Mouse (Mus musculus): ENCODE data around the gene Gm4027.
"Not testable (repeated sequence)": the region's sequence is repeated elsewhere in the genome, so short reads cannot be mapped to it uniquely, and the experiment has no call there.

Gene Gm4027

DNA sequence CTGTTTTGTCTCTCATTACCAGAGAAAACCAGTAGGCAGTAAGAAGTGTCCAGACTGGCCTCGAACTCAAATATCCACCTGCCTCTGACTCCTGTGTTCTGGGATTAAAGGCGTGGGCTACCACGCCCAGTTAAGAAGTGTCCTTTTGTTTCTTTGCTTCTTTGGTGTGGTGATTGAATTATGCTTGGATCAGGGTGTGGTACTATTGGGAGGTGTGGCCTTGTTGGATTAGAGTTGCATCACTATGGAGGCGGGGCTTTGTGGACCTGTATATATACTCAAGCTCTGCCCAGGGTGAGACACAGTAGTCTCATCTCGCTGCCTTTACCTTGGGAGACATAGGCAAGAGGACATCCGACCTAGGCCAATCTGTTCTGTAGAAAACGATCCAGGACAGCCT lies at the start of gene Gm4027:
TSS of gene Gm4027 (plus strand) at position 301 of the 400 bp plus-strand sequence.
- not testable (repeated sequence) for DNase-seq (ENCODE audit: low read depth in 1 of 2, low spot score in 2 of 2)

GRCm38 (mm10) chr12:87601388-87601787 lies 17.3 kb upstream of the Gm4027 start:
- DNase-seq (ENCODE audit: low read depth in 1 of 2, low spot score in 2 of 2) = not testable (repeated sequence)

- not testable (repeated sequence) for DNase-seq (ENCODE audit: low read depth in 1 of 2, low spot score in 2 of 2)
These were observed 16.3 kb upstream of the Gm4027 start, which contains the start of gene Oog1 for GRCm38 (mm10) chr12:87602388-87602787. Gene Oog1, plus strand, starts transcription at chr12:87602688.

DNA sequence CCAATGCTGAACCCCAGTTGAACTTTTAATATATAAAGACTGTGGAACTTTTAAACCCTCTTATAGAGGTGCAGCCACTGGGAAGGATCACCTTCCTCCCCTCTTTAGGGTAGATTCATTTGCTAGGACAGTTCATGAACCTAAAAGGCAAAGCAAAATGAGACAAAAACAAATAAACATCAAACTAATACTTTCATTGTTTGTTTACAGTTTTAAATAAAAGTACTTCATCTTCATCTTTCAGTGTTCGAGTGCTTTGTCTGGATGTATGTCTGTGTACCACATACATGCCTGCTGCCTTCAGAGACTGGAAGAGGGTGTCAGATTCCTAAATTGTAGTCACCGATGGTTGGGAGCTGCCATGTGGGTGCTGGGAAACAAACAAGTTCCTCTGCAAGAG lies 25.9 kb downstream of the Gm4027 start, which contains the start of gene Gm16381:
TSS of gene Gm16381 (minus strand) at position 101 of the 400 bp plus-strand sequence.
- not testable (repeated sequence) for DNase-seq (ENCODE audit: low read depth in 1 of 2, low spot score in 2 of 2)

- DNase-seq (ENCODE audit: low read depth in 1 of 2, low spot score in 2 of 2) = not testable (repeated sequence)
These were observed 34.4 kb downstream of the Gm4027 start for GRCm38 (mm10) chr12:87652916-87653703.
